In genomic region chr8:117431554-117431953, GRCm38 (mm10) we compare ENCODE assay signal across 17 mouse cellular contexts.
"Had no signal": no experiment of that assay in that cellular context is flagged by ENCODE, and none has a peak within 500 bp of the region (broad histone marks: within the 10 kb centered on the region; RNA-seq: fewer than 3 reads in every experiment).

No protein-coding gene starts in this region.

- H3K27ac ChIP-seq: liver, embryonic 12.5 days; liver, embryonic 14.5 days; lung, embryonic 15.5 days; midbrain, embryonic 10.5 days; midbrain, embryonic 12.5 days; neural tube, embryonic 12.5 days; neural tube, embryonic 15.5 days; stomach, embryonic 15.5 days; stomach, postnatal 0 days had no signal

- H3K4me1 ChIP-seq: liver, embryonic 12.5 days; lung, embryonic 15.5 days; midbrain, embryonic 10.5 days; midbrain, embryonic 12.5 days; neural tube, embryonic 15.5 days; stomach, embryonic 15.5 days had no signal

- H3K4me2 ChIP-seq: liver, embryonic 12.5 days; lung, embryonic 15.5 days; midbrain, embryonic 12.5 days; neural tube, embryonic 12.5 days; neural tube, embryonic 15.5 days; stomach, embryonic 15.5 days had no signal

- H3K9me3 ChIP-seq: liver, embryonic 12.5 days; lung, embryonic 15.5 days; midbrain, embryonic 10.5 days; midbrain, embryonic 12.5 days; neural tube, embryonic 12.5 days; neural tube, embryonic 15.5 days; stomach, embryonic 15.5 days had no signal

- H3K4me3 ChIP-seq: liver, embryonic 12.5 days; lung, embryonic 15.5 days; midbrain, embryonic 10.5 days; midbrain, embryonic 12.5 days; myocyte; neural tube, embryonic 12.5 days; neural tube, embryonic 15.5 days; stomach, embryonic 15.5 days had no signal

- H3K27me3 ChIP-seq: liver, embryonic 12.5 days; lung, embryonic 15.5 days; midbrain, embryonic 12.5 days; neural tube, embryonic 12.5 days; neural tube, embryonic 15.5 days; stomach, embryonic 15.5 days had no signal

- H3K9ac ChIP-seq: liver, embryonic 12.5 days; liver, embryonic 14.5 days; lung, embryonic 15.5 days; midbrain, embryonic 12.5 days; neural tube, embryonic 12.5 days; neural tube, embryonic 15.5 days; stomach, embryonic 15.5 days had no signal

- ATAC-seq: liver, embryonic 12.5 days; lung, postnatal 0 days; midbrain, embryonic 16.5 days had no signal

- DNase-seq: lung, adult 18-20 months; lung, postnatal 14 days; lung, postnatal 4 days; midbrain, embryonic 14.5 days; thymus, adult 2 months had no signal
